Mouse (Mus musculus) gastrocnemius, postnatal 10 days (tissue): Measurements from ENCODE around the gene Cul1. TPM values are rescaled to one million over a fixed set of nuclear protein-coding genes. Genes with fewer than 3 reads are reported as not detected.
"Not testable (repeated sequence)": the region's sequence is repeated elsewhere in the genome, so short reads cannot be mapped to it uniquely, and the experiment has no call there.

Experiments used
- DNase-seq: peaks from one replicate; pipeline ENCODE4 v3.0.0; 2021; ENCODE audit warnings: mixed read lengths
- long read RNA-seq, 2 experiments: library from polyadenylated mRNA; stranded (forward); transcript quantifications; one replicate each; pipeline ENCODE4 v2.0.0; 2021
- total RNA-seq, 2 experiments: library from RNA; stranded (reverse); gene quantifications; 2 replicates each; pipeline ENCODE4 v1.2.3; 2021

Gene Cul1
- total RNA-seq = 10 to 100 TPM; 71.1 to 79.6 TPM
- long read RNA-seq, experiment 1, transcript Cul1-201 (22 exons, 3,161 nt) = major isoform, 119 of 144 reads
- long read RNA-seq, experiment 1, partial matches to known transcripts = 6 of 144 reads
- long read RNA-seq, experiment 1, other reads (novel, unspliced or antisense) = 19 of 144 reads
- long read RNA-seq, experiment 2, transcript Cul1-201 (22 exons, 3,161 nt) = major isoform, 113 of 134 reads
- long read RNA-seq, experiment 2, partial matches to known transcripts = 5 of 134 reads
- long read RNA-seq, experiment 2, other reads (novel, unspliced or antisense) = 16 of 134 reads

DNA sequence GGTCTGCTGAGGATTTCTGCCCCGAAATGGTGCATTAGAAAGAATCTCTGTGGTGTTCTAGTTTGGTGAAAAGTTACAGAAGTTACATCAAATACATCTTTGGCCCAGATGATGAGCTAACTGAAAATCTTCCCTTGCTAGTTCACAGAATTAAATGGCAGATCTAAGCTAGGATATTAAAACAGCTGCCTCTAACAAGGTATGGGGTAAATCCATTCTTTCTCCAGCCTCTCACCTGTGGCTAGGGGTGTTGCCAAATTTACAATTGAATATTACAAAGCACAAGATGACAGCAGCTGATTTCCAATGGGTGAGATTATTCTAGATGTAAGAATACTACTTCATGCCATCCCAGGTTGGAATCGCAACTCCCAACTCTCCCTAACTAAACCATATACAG is at the start of gene Cul1:
Gene Cul1, plus strand, starts transcription at position 301 of the 400 bp plus-strand sequence.
- DNase-seq = no peak

DNA sequence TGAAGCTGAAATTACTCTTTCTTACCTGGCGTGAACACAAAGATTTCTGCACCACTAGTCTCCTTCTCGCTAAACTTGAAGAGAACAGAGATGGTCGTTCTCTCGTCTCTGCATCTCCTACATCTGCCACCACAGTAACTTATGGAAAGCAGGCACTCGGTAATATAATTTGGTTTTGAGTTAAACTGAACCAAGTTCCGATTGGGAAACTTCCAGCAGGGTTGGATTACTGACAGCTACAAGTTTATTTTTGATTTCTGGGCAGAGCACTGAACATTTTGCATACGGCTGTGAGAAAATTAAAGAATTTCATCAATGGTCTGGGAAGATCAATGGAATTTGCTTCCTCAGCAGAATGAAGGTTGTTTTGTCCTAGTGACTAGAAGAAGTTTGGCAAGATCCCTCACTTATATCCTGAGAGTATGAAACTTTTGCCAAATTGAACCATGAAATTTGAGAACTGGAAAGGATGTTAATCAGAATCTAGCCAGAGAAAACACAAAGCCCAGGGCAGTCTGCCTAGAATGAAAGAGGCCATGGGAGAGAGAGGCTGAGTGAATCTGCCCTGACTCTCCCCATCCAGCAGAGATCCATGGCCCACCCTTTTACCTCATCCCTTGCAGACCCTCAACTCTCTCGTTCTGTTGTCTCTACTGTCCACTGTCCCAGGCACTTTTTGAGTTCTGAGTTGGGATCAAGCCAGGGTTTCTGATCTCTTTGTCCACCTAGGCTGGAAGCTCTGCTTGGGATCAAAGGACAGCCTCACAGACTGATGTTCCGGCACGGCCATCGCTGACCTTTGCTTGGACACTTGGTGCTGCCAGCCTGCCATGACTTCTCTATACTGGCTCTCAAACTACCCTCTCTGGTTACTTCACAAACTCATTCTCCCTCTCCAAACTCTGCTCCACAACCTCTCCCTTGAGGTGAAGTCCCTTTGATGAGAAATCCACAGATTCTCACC is 48.5 kb upstream of the Cul1 start:
- DNase-seq = peak; percentile 17

DNA sequence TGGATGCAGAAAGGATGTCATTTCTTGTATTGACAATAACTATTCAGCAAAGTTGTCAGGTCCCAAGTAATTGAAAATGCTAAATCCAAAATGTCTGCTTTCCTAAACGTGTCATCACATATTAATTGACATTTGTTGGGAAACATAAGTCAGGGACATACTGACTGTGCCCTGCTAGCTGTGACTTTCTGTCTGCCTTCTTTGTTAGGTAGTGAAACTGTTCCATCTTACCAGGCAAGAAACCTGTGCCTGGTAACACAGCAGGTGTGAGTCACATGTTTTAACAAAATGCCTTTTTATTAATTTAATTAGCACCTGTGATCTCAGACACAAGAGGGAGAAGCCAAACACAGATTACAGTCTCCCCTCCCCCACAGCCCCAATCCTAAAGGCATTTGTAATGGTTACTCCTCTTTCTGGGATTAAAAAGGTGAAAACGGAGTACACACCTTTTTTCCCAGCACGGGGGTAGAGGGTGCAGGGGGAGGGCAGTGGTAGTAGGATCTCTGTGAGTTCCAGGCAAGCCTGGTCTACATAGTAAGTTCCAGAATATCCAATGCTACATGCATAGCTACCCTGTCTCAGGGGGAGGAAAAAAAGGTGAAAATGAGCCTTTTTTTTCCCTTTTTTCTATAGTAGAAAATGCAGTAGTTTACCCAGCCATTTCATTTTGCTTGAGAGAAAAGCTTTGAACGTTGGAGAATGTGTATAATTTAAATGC is 40.2 kb upstream of the Cul1 start:
- no peak for DNase-seq

DNA sequence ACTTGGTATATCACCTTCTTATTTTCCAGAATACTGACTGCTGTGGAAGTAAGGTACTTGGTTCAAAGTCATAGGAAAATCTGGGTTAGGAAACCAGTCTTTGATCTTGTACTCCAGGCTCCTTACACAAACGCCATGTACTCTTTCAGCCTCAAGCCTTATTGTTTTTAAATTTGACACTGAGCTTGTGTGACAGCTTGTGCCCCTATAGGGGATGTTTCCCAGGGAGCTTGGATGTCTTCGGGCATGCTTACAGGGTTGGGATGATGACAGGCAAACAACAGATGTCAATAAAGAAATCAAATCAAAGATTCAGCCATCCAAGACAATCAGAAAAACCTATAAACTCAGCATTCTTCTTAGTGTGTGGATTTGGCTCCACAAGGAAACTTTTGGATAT is 39.5 kb upstream of the Cul1 start:
- no peak for DNase-seq

DNA sequence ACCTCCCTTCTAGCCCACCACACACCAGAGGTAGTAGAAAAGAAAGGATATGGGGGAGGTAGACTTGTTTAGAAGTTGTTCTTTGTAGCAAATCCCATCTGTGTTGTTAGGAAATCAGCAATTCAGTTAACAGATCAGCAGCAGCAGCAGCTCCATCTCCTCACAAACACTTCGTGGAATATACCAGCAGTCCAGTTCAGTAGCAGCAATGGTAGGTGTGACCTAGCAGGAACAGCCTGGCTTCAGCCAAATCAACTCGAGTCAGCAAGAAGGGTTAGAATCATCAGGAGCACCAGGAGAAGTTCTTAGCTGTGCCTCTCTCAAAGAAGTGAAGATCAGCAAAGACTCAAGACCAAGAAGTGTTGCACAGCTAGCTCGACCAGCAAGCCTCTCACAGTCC is 34.5 kb upstream of the Cul1 start:
- no peak for DNase-seq

DNA sequence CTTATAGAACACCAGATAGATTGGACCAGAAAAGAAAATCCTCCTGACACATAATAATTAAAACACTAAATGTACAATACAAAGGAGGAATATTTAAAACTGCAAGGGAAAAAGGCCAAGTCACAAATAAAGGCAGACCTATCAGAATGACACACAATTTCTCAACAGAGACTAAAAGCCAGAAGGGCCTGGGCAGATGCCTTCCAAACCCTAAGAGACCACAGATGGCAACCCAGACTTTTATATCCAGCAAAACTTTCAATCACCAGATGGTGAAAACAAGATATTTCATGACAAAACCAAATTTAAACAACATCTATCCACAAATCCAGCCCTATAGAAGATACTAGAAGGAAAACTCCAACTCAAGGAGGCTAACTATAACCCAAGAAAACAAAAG is 33.0 kb upstream of the Cul1 start:
- no peak for DNase-seq

DNA sequence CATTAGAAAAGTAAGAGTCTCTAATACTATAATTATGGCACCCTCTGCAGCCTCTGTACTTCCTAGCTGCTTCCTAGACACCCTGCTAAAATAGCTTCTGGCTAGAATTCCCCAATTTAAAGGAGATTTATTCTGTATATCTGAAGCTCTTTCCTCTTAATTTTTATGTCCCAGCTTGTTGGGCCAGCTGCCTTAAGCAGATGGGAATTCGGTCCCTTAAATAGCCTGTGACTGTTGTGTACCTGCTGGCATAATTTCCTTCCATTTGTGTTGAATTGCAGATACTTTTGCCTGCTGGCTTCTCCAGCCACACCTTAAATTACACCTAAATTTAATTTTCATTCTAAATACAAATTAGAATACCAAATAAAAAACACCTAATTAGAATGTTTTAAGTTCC is 32.0 kb upstream of the Cul1 start:
- DNase-seq = no peak

DNA sequence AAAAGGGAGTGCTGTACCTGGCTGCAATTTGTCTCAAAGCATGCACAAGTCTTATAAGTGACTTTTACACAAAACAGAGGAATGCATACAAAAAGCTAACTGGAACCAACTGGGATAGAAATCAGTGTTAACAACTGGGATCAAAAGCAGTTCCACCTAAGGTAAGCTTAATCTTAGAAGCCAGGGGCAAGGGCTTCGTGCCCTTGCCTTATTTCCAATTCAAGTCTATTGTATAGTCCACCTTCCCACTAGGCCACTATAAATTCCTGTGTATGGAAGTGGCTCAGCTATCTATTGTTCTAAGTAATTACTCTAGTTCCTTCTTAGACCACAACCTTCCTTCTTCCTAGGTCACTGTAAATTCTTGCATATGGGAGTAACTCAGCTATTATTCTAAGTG is 27.1 kb upstream of the Cul1 start:
- no peak for DNase-seq

DNA sequence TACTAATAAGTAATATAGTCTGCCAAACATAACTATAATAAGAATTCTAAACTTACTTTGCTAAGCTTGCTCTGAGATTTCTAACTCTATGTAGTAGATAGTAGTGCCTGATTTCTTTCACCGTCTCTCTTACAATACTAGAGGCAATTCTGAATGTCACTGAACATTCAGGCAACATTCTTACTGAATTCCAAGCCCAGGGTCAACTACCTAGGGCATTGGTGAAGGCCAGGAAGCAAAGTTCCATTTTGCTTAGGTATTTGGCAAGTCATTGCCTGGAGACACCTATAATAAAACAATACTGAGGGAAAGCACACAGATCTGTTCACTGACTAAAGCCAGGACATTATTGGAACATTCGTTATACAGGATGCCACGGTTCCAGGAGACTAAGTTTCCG is 26.6 kb upstream of the Cul1 start:
- not testable (repeated sequence) for DNase-seq

DNA sequence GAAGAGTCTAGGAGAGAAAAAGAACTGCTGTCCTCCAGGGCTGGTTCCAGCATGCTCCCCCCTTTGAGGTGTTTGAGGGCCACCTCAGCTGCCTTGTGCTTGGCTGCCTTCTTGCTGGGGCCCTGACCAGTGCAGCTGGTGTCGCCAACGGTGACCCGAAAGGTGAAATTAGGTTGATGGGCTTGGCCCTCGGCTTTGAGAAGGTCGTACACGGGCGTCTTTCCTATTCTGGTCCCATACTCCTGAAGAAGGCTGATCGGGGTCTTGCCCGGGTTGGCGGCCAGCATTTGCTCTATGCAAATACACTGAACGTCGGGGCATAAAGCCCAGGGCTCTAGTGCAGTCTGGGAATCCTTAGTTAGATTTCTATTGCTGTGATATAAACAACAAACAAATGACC is 20.4 kb upstream of the Cul1 start:
- not testable (repeated sequence) for DNase-seq

DNA sequence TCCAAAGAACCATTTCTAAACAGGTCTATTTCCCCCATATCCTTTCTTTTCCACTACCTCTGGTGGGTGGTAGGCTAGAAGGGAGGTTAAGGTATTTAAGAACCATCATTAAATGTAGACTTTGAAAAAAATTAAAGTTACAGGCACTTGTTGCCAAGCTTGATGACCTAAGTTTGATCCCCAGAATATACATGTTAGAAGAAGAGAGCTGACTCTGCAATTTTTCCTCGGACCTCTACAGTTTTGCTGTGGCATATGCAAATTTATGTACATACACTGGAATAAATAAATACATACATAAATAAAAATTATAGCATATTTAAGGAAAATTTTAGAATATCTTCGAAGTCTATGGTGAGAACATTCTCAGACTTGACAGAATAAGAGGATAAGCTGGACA is 13.1 kb upstream of the Cul1 start:
- DNase-seq = no peak

DNA sequence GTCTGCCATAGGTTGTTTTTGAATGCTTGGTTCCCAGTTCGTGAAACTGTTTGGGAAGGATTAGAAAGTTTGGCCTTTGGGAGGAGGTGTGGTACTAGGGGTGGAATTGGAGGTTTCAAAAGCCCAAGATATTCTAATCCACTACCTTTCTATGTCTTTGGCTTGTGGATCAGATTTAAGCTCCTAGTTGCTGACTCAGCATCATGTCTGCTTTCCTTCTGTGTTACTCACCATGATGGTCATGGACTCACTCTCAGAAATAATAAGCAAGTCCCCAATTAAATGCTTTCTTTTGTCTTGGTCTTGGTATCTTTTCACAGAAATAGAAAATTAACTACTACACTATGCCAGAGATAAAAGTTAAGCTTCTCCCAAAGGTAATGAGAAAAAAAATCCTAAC is 5.5 kb upstream of the Cul1 start:
- DNase-seq = no peak

DNA sequence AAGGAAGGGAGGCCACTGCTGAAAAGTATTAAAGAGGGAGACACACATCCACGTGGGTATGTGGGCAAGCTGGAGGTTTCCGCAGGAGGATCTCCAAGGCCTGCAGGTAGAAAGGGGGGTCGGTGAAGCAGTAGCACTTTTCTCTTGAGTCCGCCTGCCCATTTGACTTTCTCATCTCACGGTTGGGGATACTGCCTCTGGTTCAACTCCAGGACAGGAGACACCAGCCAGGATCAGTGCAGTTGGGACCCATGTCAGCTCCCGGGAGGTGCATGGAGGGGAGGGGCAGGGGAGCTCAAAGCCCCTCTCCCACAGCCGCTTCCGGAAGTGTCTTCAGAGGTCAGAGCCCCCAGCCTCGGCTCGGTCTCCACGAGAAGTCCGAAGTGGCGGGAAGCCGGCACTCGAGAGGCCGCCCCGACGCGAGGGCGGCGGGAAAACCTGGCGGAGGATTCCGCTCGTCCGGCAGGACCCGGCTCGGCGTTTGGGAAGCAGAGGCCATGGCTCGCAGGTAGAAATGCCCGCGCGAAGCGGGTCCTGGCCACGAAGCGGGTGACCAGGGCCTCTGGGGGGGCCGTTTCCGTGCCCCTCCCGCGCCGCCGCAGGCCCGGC is 428 bp downstream of the Cul1 start:
- DNase-seq = peak; percentile 68

DNA sequence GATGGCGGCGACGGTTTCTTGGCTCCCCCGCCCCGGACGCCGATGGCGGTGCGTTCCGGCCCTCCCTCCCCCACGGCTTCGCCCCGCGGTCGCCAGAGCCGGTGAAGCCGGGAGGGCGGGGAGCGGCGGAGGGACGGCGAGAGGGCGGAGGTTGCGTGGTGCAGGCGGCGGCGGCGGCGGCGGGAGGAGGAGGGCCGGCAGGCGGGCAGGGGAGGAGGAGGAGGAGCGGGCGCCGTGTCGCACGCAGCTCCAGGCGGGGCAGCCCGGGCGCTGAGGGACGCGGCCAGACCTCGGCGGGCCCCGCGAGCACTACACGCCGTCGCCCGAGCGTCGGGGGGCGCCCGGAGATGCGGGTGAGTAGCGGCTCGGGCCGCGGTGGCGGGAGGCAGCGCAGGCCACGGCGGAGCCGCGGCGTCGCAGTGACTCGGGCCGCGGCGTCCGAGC is 955 bp downstream of the Cul1 start:
- peak; percentile 84 for DNase-seq

DNA sequence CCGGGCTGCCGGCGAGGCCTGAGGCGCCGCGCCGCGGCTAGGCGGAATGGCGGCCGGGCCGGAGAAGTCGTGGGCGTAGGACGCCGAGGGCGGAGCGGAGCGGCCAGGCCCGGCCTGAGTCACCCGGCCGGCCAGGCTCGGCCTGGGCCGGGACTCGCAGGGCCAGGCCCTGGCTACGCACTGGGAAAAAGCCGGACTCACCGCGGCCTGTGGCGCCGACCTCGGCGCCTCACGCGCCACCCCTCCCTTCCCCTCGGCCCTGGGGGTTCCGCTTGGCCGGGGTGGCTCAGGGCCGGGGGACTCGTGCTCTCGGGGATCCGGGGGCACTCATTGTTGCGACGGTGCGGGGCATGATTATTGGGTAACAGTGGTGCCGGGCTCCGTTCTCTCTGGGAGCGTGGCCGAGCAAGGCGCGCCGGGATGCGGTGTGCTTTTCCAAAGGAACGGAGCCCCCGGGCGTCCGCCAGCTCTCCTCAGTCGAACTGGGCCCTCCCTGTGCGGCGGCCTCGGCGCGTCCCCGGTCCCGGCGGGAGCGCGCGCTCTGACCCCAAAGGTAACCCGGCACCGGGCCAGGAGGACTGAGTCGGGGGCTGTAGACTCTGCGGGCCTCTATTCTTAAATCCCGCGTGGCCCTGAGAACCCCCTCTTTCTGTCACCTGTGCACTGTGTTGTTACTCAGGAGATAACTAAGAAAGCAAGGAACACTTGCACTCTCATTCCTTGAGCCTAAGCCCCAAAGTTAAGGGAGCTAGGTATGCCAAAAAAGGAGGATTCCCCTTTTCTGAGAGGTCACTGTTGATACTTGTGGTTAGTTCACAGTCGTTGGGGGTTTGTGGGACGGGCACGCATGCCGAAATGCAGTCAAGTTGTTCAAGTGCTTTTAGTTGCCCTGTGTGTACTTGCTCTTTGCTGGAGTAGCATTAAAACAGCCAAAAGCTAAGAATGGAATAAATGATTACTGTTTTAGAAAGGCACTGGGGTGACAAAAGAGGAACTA is 1.7 kb downstream of the Cul1 start:
- DNase-seq = peak; percentile 74

DNA sequence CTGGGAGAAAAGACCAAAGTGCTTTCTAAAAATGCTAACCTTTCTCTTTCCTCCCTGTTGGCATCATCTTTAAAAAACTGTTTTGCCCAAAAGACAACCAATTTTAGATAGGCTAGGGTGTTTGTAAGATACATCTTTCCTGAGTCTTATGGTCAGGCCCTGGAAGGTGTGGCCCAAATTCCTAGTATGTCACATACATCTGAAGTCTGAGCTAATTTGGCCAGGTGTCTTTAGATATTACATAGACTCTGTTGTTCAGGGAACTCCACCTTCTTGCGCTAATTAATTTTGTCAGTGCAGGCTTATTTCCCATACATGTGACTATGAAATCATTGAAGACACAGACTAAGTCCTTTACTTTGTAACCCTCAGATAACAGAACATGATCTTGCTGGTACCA is 2.6 kb downstream of the Cul1 start:
- DNase-seq = no peak

DNA sequence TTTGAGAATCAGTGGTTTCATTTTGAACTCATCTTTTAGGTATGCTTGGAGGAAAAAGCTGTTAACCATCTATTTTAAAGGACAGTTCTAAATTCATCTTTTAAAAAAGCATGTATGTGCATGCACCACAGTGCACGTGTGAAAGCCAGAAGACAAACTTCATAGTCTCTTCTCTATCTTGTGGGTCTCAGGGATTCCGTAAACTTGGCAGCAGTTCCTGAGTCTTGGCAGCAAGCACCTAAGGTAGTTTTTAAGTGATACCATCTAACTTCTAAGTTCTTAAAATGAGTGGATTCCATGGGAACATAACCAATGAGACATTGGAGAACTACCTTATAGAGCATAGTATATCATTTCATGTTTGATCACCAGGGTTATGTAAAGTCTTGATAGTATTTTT is 3.7 kb downstream of the Cul1 start:
- no peak for DNase-seq

DNA sequence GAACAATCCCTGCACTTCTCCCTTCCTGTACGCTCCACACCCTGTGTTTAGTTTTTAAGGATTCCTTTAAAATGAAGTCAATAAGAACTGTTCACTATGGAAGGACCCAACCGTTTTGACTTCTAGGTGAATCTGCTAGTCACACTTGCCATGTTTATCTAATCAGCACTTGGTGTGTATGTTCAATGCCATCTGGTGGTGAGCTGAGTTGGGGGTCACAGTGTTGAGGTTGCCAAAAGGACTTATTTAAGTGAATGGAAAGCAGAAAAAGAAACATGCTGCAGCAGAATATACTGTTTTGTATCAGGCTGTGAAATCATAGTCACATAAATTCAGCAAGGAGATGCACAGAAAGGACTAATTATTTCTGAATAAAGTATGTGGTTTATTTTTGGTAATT is 12.2 kb downstream of the Cul1 start:
- no peak for DNase-seq

DNA sequence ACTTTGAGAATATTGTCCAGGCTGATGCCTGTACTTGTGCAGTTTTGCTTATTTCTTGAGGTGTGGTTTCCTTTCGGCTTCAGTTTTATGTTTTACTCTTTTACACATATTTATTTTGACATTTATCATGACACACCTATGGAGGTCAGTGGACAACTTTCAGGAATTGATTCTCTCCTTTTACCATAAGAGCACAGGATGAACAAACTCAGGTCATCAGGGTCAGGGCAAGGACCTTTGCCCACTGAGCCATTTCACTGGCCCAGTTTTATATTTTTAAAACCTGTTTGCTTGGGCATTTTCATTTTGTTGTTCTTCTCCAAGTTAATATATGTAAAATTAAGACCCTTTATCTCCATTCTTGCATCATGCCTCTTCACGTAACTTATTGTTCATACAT is 13.3 kb downstream of the Cul1 start:
- no peak for DNase-seq

DNA sequence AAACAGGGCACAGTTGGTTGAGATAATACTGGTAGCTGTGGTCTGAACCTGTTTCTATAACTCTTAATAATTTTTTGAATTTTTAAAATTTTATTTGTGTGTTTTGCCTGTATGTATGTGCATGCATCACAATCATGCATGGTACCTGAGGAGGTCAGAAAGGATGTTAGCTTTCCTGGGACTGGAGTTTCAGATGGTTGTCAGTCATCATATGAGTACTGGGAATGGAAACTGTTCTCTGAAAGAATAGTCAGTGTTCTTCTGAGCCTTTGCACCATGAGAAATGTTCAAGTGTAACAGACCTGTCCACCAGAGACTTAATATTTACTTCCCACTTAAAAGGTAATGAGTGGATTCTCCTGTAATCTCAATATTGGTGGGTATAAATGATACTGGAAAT is 13.9 kb downstream of the Cul1 start:
- DNase-seq = no peak

DNA sequence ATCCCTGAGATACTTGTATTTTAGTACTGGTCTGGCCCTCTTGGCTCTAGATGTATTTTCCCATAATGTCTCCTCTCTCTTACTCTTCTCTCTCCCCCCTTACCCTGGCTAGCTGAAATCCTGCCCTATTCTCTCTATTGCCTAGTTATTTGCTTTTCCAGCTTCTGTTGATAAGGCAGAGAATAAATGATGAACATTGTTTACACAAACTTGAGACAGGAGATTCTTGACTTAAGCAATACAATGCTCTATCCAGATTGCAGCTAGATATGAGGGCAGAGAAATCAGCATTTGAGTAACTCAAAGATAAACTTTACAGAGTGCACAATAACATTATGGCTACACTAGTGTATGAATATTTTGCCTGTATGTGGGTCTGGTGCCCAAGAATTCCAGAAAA is 16.6 kb downstream of the Cul1 start:
- no peak for DNase-seq
